Mouse (Mus musculus): ENCODE data around the gene Add3. TPM values are rescaled to one million over a fixed set of nuclear protein-coding genes. Genes with fewer than 3 reads are reported as not detected.

The Add3 gene
- polyA plus RNA-seq, 1 experiment: 95.8 TPM

DNA sequence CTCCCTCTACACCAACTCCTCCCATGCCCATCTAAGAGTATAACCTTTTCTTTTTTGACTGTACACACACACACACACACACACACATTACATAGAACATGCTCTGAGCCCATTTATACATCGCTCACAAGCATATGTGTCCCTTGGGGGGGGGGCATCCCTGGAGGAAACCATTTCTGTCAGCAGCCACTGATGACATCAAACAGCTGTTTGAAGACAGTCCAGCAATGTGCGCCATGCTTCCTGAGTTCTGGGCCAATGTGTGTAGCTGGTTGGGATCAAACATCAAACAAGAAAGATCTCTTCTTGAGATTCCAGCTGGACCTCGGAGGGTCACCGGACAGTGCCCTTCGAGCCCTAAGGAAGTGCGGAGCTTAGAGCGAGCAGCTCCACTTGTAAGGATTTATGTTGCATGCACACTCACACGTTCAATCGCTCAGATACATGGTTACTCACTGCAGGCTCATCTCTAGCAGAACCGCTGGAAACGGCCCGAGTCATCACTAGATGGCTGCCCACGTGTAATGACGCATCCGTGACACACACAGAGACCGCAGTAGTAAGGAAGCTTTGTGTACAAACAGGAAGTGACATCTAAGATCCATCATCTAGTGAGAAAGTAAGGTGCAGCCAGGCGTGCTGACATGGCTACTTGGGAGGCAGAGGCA, 132.9 kb downstream of the Add3 start:
- DNase-seq (ENCODE audit: low spot score): no peak

GRCm38 (mm10) chr19:53273781-53274428, 133.7 kb downstream of the Add3 start:
- DNase-seq (ENCODE audit: low spot score): no peak

DNA sequence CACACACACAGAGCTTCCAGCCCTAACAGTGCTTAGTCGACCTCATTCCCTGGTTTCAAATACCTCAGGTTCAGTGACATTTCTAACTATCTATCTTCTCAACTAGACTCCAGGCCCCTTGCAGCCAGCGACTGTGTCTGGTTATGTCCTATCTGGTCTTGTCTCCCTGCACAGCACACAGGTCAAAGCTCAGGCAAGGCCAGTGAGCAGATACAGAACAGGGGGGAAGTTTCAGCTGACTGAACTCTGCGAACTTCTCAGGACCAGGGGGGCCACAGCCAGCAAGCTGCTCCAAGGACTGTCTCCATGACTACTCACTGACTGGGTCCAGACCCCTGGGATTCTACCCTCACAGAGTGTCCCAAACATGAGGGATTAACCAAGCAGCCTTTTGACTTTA, 135.0 kb downstream of the Add3 start:
- DNase-seq (ENCODE audit: low spot score): no peak

- DNase-seq (ENCODE audit: low spot score): no peak
Measured at GRCm38 (mm10) chr19:53276902-53277707, 136.9 kb downstream of the Add3 start.

- no peak for DNase-seq (ENCODE audit: low spot score)
Measured at GRCm38 (mm10) chr19:53278491-53279415, 138.5 kb downstream of the Add3 start.

GRCm38 (mm10) chr19:53280254-53280653, 140.0 kb downstream of the Add3 start:
- DNase-seq (ENCODE audit: low spot score): no peak

- DNase-seq (ENCODE audit: low spot score): no peak
Measured at GRCm38 (mm10) chr19:53282571-53282970, 142.3 kb downstream of the Add3 start.

- no peak for DNase-seq (ENCODE audit: low spot score)
Measured at GRCm38 (mm10) chr19:53283742-53284141, 143.5 kb downstream of the Add3 start.

DNA sequence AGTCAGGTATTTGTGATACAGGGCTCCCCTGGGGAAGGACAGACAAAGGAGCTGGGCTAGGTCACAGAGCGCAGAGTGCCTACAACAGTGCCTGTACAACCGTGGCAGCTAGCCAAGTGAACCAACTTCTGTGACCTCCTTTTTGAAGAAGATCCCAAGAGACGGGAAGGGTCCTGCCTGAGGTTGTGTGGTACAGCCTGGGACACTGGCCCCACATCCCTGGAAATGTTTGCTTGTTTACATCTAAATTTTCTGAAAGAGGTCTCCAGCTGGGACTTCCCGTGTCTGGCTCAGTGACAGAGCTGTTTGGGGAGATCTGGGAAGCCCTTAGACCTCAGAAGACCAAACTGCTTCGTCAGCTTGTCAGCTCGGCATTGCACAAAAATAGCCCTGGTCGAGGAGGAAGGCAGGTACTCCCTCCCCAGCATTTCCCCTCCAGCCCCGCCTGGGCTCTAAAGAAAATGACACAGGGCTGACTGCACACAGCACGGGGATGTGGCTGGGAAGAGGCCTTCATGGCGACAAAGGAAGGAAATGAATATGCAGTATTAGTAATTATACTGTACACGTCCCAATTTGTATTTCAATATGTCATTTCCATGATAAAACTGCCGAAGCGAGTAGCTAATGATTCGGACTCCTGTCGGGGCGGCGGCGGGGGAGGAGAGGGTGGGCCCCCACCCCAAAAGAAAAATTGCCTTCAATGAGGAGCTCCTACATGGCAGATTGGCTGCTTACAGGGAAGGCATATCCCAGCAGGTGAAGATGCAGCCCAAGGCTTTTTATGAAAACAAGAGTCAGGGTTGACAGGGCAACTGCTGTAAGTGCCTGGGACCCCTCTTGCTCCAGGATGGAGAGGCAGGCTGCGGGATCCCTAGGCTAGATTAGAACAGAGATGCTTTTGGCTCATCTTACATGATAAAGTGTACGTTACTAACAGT, 144.3 kb downstream of the Add3 start:
- no peak for DNase-seq (ENCODE audit: low spot score)

GRCm38 (mm10) chr19:53296331-53297254, 156.3 kb downstream of the Add3 start:
- no peak for DNase-seq (ENCODE audit: low spot score)

Other genes with a start within 250 kb of the Add3 start
- 58.0 and 68.6 TPM in 2 replicates for gene Xpnpep1, start 100.2 kb upstream of the Add3 start, polyA plus RNA-seq (2012; rRNA removed)
- 37.6 and 43.3 TPM in 2 replicates for gene Mxi1, start 170.1 kb downstream of the Add3 start, polyA plus RNA-seq (2012; rRNA removed)
- not detected in 2 replicates for gene Gm10197, start 231.3 kb downstream of the Add3 start, polyA plus RNA-seq (2012; rRNA removed)